In the genomic region with DNA sequence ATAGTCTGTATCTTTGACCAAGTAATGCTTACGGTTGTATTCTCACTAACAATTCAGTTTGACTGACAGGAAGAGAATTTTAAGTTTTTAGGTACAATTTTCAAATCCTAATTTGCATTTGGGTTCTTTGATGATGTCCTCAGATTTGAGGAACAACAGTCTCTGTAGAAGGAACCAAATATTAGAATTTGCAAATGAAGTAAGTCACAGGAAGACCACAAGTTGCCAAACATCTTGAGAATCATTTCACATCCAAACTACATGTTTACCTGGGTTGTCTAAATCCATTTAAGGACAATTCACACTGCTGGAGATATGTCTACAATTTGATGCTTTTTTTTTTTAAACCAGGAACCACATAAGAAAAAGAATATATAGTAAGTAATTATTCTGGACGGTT, we compare ENCODE assay signal across 21 mouse cellular contexts.
"Had no signal": no experiment of that assay in that cellular context is flagged by ENCODE, and none has a peak within 500 bp of the region (broad histone marks: within the 10 kb centered on the region; RNA-seq: fewer than 3 reads in every experiment).

No protein-coding gene starts in this region.

- H3K4me1 ChIP-seq: liver, embryonic 15.5 days; lung, embryonic 15.5 days; megakaryocyte, embryonic 14.5 days; midbrain, embryonic 13.5 days; midbrain, embryonic 15.5 days; neural tube, embryonic 13.5 days; neural tube, embryonic 15.5 days; stomach, embryonic 15.5 days had no signal

- ATAC-seq: liver, postnatal 0 days; lung, postnatal 0 days; midbrain, embryonic 13.5 days; midbrain, embryonic 15.5 days had no signal

- H3K4me2 ChIP-seq: liver, embryonic 15.5 days; lung, embryonic 15.5 days; midbrain, embryonic 11.5 days; midbrain, embryonic 13.5 days; midbrain, embryonic 15.5 days; neural tube, embryonic 13.5 days; neural tube, embryonic 15.5 days; stomach, embryonic 15.5 days had no signal

- H3K9me3 ChIP-seq: liver, embryonic 15.5 days; lung, embryonic 15.5 days; midbrain, embryonic 13.5 days; midbrain, embryonic 15.5 days; neural tube, embryonic 13.5 days; neural tube, embryonic 15.5 days; stomach, embryonic 15.5 days had no signal

- DNase-seq: liver, postnatal 0 days; lung, adult 2 months; lung, postnatal 14 days; lung, postnatal 36 days; right cerebral cortex, postnatal 14 days; thymus, adult 2 months; thymus, postnatal 14 days; thymus, postnatal 36 days had no signal

- H3K27ac ChIP-seq: liver, embryonic 15.5 days; lung, embryonic 15.5 days; macrophage; midbrain, embryonic 13.5 days; midbrain, embryonic 15.5 days; neural tube, embryonic 13.5 days; neural tube, embryonic 15.5 days; stomach, embryonic 15.5 days; stomach, postnatal 0 days had no signal

- H3K9ac ChIP-seq: liver, embryonic 15.5 days; liver, postnatal 0 days; lung, embryonic 15.5 days; midbrain, embryonic 13.5 days; midbrain, embryonic 15.5 days; neural tube, embryonic 13.5 days; neural tube, embryonic 15.5 days; stomach, embryonic 15.5 days had no signal

- H3K36me3 ChIP-seq: liver, embryonic 15.5 days; lung, embryonic 15.5 days; midbrain, embryonic 15.5 days; neural tube, embryonic 13.5 days; neural tube, embryonic 15.5 days; stomach, embryonic 15.5 days had no signal

- H3K4me3 ChIP-seq: liver, embryonic 15.5 days; lung, embryonic 15.5 days; megakaryocyte, embryonic 14.5 days; midbrain, embryonic 13.5 days; midbrain, embryonic 15.5 days; myocyte; neural tube, embryonic 13.5 days; neural tube, embryonic 15.5 days; stomach, embryonic 15.5 days had no signal

- H3K27me3 ChIP-seq: liver, embryonic 15.5 days; lung, embryonic 15.5 days; megakaryocyte, embryonic 14.5 days; midbrain, embryonic 13.5 days; midbrain, embryonic 15.5 days; neural tube, embryonic 13.5 days; neural tube, embryonic 15.5 days; stomach, embryonic 15.5 days had no signal
